Mouse (Mus musculus) cerebellum, adult 2 months (tissue): ENCODE results near the gene Enpp6. TPM values are rescaled to one million over a fixed set of nuclear protein-coding genes. Genes with fewer than 3 reads are reported as not detected.
A peak's percentile ranks its signal among the peaks of the same experiment; 100 is the strongest.

Source experiments
- DNase-seq, 2 experiments: peaks; one replicate each; pipeline ENCODE4 v3.0.0; 2021
- H3K27ac ChIP-seq: fragments of 200-500 bp; 2 replicates; pipeline ENCODE4 v1.5.1; 2012; ENCODE audit warnings: low read length, control low read depth, inconsistent platforms; ENCODE audit not compliant: insufficient read depth
- H3K27me3 ChIP-seq: fragments of 200-500 bp; 2 replicates; pipeline ENCODE4 v1.6.1; 2012; ENCODE audit warnings: inconsistent platforms, mild to moderate bottlenecking, low read length, moderate library complexity; ENCODE audit not compliant: control insufficient read depth, insufficient read depth
- H3K4me1 ChIP-seq: fragments of 200-500 bp; 2 replicates; pipeline ENCODE4 v1.6.1; 2011; ENCODE audit warnings: low read length; ENCODE audit not compliant: control insufficient read depth, insufficient read depth
- H3K4me3 ChIP-seq: fragments of 200-500 bp; replicated peaks from 2 replicates; pipeline ENCODE3; 2011; ENCODE audit warnings: mild to moderate bottlenecking, low read depth, low read length, control low read depth; ENCODE audit not compliant: insufficient read depth
- CTCF ChIP-seq: fragments of 200-500 bp; IDR thresholded peaks from 2 replicates; pipeline ENCODE4 v1.5.1; 2011; ENCODE audit warnings: low read depth, mild to moderate bottlenecking, control low read depth, low read length, moderate library complexity, borderline replicate concordance; ENCODE audit not compliant: insufficient read depth
- POLR2A ChIP-seq: fragments of 200-500 bp; IDR thresholded peaks from 2 replicates; pipeline ENCODE4 v1.6.1; 2011; ENCODE audit warnings: low read length, control low read depth, borderline replicate concordance; ENCODE audit not compliant: insufficient read depth
- WGBS: fragments of 180-500 bp; shearing (Covaris S2); methylation state at CpG from one replicate; pipeline ENCODE4 v1.1.7; 2018; 5-methylcytosine and 5-hydroxymethylcytosine counted together
- polyA plus RNA-seq: library from polyadenylated mRNA; depleted of rRNA; stranded (reverse); fragments of >200 nt; gene quantifications from 2 replicates; pipeline ENCODE4 v1.2.3, GENCODE M21; 2012

The Enpp6 gene
- polyA plus RNA-seq, 1 experiment, result 20.6 TPM

- Histone ChIP-seq H3K27me3 (no peaks in the 10 kb centered on the region), H3K4me1 (no peaks in the 10 kb centered on the region), H3K27ac (no peak overlapping the region), H3K4me3 (no peak overlapping the region)
- TF ChIP-seq POLR2A, result no peak
- TF ChIP-seq CTCF, result no peak
- DNase-seq, result no peak
- WGBS, result 83% methylated on average over 14 of the region's 14 CpGs
Measured at GRCm38 (mm10) chr8:46948091-46948757, 38.5 kb upstream of the Enpp6 start.

- no peak overlapping the region for H3K27ac ChIP-seq
- no peaks in the 10 kb centered on the region for H3K4me1 ChIP-seq
- H3K4me3 ChIP-seq, result no peak overlapping the region
- WGBS, result 17% methylated on average over 7 of the region's 7 CpGs
- TF ChIP-seq CTCF, result peak; percentile 46; the same call in 1 of the 2 replicates
- no peak for TF ChIP-seq POLR2A
- peak; percentile 34 to 60 for DNase-seq
- no peaks in the 10 kb centered on the region for H3K27me3 ChIP-seq
Measured at GRCm38 (mm10) chr8:46953472-46953871, 33.2 kb upstream of the Enpp6 start.

GRCm38 (mm10) chr8:46962630-46963427 is 23.9 kb upstream of the Enpp6 start:
- WGBS, result 50% methylated on average over 10 of the region's 10 CpGs

GRCm38 (mm10) chr8:46963619-46964145 is 23.0 kb upstream of the Enpp6 start:
- Histone ChIP-seq H3K27me3 (no peaks in the 10 kb centered on the region), H3K4me1 (no peaks in the 10 kb centered on the region), H3K4me3 (no peak overlapping the region), H3K27ac (no peak overlapping the region)
- DNase-seq, result no peak
- 39% methylated on average over 8 of the region's 8 CpGs for WGBS
- TF ChIP-seq POLR2A (no peak), CTCF (no peak)

More at GRCm38 (mm10) chr8:46962630-46963427, 23.9 kb upstream of the Enpp6 start:
- no peak for DNase-seq
- Histone ChIP-seq H3K4me1 (no peaks in the 10 kb centered on the region), H3K27me3 (no peaks in the 10 kb centered on the region), H3K27ac (no peak overlapping the region), H3K4me3 (no peak overlapping the region)
- TF ChIP-seq CTCF (no peak), POLR2A (no peak)

GRCm38 (mm10) chr8:46965812-46966211 is 20.9 kb upstream of the Enpp6 start:
- Histone ChIP-seq H3K4me1 (no peaks in the 10 kb centered on the region), H3K27ac (no peak overlapping the region), H3K4me3 (no peak overlapping the region), H3K27me3 (no peaks in the 10 kb centered on the region)
- TF ChIP-seq POLR2A (no peak), CTCF (no peak)
- DNase-seq, result no peak
- 59% methylated on average over 14 of the region's 14 CpGs for WGBS

GRCm38 (mm10) chr8:46968721-46969120 is 18.0 kb upstream of the Enpp6 start:
- H3K4me1 ChIP-seq, result no peaks in the 10 kb centered on the region
- H3K27ac ChIP-seq, result no peak overlapping the region
- no peak overlapping the region for H3K4me3 ChIP-seq
- H3K27me3 ChIP-seq, result no peaks in the 10 kb centered on the region
- WGBS, result 95% methylated on average over 3 of the region's 3 CpGs
- TF ChIP-seq CTCF (no peak), POLR2A (no peak)
- no peak for DNase-seq

GRCm38 (mm10) chr8:46969386-46969785 is 17.3 kb upstream of the Enpp6 start:
- Histone ChIP-seq H3K4me3 (no peak overlapping the region), H3K27me3 (no peaks in the 10 kb centered on the region), H3K27ac (no peak overlapping the region), H3K4me1 (no peaks in the 10 kb centered on the region)
- no peak for TF ChIP-seq POLR2A
- no peak for TF ChIP-seq CTCF
- no peak for DNase-seq
- WGBS, result 53% methylated on average over 2 of the region's 2 CpGs

- Histone ChIP-seq H3K27me3 (no peaks in the 10 kb centered on the region), H3K27ac (no peak overlapping the region), H3K4me3 (no peak overlapping the region), H3K4me1 (no peaks in the 10 kb centered on the region)
- WGBS, result 87% methylated on average over 4 of the region's 4 CpGs
- no peak for DNase-seq
- TF ChIP-seq POLR2A (no peak), CTCF (no peak)
Measured at GRCm38 (mm10) chr8:46977376-46977775, 9.3 kb upstream of the Enpp6 start.

- TF ChIP-seq POLR2A (no peak), CTCF (no peak)
- DNase-seq, result no peak
- no peaks in the 10 kb centered on the region for H3K27me3 ChIP-seq
- no peak overlapping the region for H3K4me3 ChIP-seq
- 88% methylated on average over 6 of the region's 6 CpGs for WGBS
- H3K27ac ChIP-seq, result no peak overlapping the region
- no peaks in the 10 kb centered on the region for H3K4me1 ChIP-seq
Measured at GRCm38 (mm10) chr8:46982166-46982565, 4.5 kb upstream of the Enpp6 start.
